Mouse (Mus musculus) midbrain, embryonic 13.5 days (tissue): Measurements from ENCODE around the gene Tlk1. TPM values are rescaled to one million over a fixed set of nuclear protein-coding genes. Genes with fewer than 3 reads are reported as not detected.

Source experiments
- ATAC-seq: fragments of 200-750 bp; cut with Nextera tagmentation; 2 replicates; pipeline ENCODE4 v1.8.0; 2017; ENCODE audit warnings: mild to moderate bottlenecking, moderate TSS enrichment, moderate library complexity
- H3K27ac ChIP-seq: fragments of 300-500 bp; sonication (generic); 2 replicates; pipeline ENCODE4 v1.5.1; 2015; ENCODE audit warnings: inconsistent platforms, mild to moderate bottlenecking, moderate library complexity
- H3K27me3 ChIP-seq: fragments of 300-500 bp; sonication (generic); 2 replicates; pipeline ENCODE4 v1.6.1; 2015; ENCODE audit warnings: mild to moderate bottlenecking, inconsistent platforms
- H3K36me3 ChIP-seq: fragments of 300-500 bp; sonication (generic); 2 replicates; pipeline ENCODE4 v1.6.1; 2015; ENCODE audit warnings: mild to moderate bottlenecking, inconsistent platforms
- H3K4me1 ChIP-seq: fragments of 300-500 bp; sonication (generic); replicated peaks from 2 replicates; pipeline ENCODE4 v1.6.1; 2015; ENCODE audit warnings: inconsistent platforms
- H3K4me2 ChIP-seq: fragments of 300-500 bp; sonication (generic); replicated peaks from 2 replicates; pipeline ENCODE4 v1.6.1; 2015; ENCODE audit warnings: moderate library complexity, mild to moderate bottlenecking, inconsistent platforms
- H3K4me3 ChIP-seq: fragments of 300-500 bp; sonication (generic); replicated peaks from 2 replicates; pipeline ENCODE4 v1.5.1; 2015; ENCODE audit warnings: mild to moderate bottlenecking, inconsistent platforms
- H3K9ac ChIP-seq: fragments of 300-500 bp; sonication (generic); replicated peaks from 2 replicates; pipeline ENCODE4 v1.6.1; 2015; ENCODE audit warnings: mild to moderate bottlenecking, inconsistent platforms
- H3K9me3 ChIP-seq: fragments of 300-500 bp; sonication (generic); 2 replicates; pipeline ENCODE4 v1.6.1; 2016; ENCODE audit warnings: mild to moderate bottlenecking, inconsistent platforms
- WGBS: fragments of 180-500 bp; shearing (Covaris S2); methylation state at CpG from one replicate; pipeline ENCODE4 v1.1.7; 2015; 5-methylcytosine and 5-hydroxymethylcytosine counted together
- polyA plus RNA-seq: library from polyadenylated mRNA; unstranded; fragments of >200 nt; fragmentation: Nextera tagmentation; extraction: Ambion mirVana; gene quantifications from 2 replicates; pipeline ENCODE4 v1.2.1, GENCODE M21; 2015

The Tlk1 gene
- polyA plus RNA-seq, 1 experiment from 2014 or later, result 25.5 TPM

DNA sequence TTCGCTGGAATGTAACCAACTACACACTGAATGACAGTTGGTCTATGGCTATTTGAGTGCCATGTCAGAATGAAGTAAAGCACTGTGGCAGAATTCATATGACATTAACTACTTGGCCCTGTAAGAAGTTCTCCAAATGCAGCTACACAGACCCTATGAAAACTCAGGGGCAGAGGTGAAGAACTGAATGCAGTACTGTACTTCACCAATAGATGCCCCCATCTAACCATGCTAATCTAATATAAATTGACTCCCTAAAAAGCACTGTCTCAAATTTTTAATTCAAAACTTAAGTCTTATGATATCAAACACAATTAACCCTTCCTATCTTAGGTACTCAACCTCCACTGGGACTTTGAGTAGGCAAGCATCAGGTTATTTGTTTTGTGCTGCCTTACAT lies 45.9 kb downstream of the Tlk1 start:
- no peaks in the 10 kb centered on the region for H3K9me3 ChIP-seq
- no peak for ATAC-seq

GRCm38 (mm10) chr2:70776744-70777143 lies 48.8 kb downstream of the Tlk1 start:
- ATAC-seq, result no peak
- Histone ChIP-seq H3K4me1 (peaks cover 9% of the 10 kb centered on the region; the same call in 1 of the 2 replicates), H3K27me3 (no peaks in the 10 kb centered on the region), H3K4me2 (no peak overlapping the region), H3K36me3 (no peaks in the 10 kb centered on the region), H3K27ac (no peak overlapping the region), H3K9me3 (no peaks in the 10 kb centered on the region), H3K9ac (no peak overlapping the region), H3K4me3 (no peak overlapping the region)
- 72% methylated on average over 2 of the region's 2 CpGs for WGBS

More for the DNA sequence above, 45.9 kb downstream of the Tlk1 start:
- Histone ChIP-seq H3K4me1 (peaks cover 9% of the 10 kb centered on the region; the same call in 1 of the 2 replicates), H3K27me3 (no peaks in the 10 kb centered on the region), H3K9ac (no peak overlapping the region), H3K36me3 (no peaks in the 10 kb centered on the region), H3K4me2 (no peak overlapping the region), H3K27ac (no peak overlapping the region), H3K4me3 (no peak overlapping the region)
- WGBS, result 98% methylated on average over 1 of the region's 1 CpGs

DNA sequence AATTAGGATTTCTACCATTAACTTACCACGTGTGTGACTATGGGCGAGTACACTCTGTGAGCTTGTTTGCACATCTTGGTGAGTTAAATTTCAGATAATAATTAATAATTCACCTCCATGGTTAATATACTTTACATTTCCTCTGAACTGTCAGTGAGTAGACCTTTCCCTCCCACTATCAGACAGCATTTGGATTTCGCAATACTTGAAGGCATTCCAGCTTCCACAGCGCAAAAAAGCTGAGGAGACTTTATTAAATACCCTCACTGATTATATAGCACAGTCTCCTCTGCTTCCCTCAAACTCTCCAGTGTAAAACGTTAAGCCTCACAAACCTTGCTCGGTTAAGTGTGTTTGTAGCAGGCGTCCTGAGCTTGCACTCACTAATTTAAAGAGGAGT lies 60.8 kb downstream of the Tlk1 start:
- Histone ChIP-seq H3K27ac (no peak overlapping the region), H3K9me3 (no peaks in the 10 kb centered on the region), H3K36me3 (peaks cover 2% of the 10 kb centered on the region; the same call in 1 of the 2 replicates), H3K9ac (no peak overlapping the region), H3K4me1 (no peaks in the 10 kb centered on the region), H3K27me3 (no peaks in the 10 kb centered on the region), H3K4me2 (no peak overlapping the region), H3K4me3 (no peak overlapping the region)
- no peak for ATAC-seq
- WGBS, result 88% methylated on average over 7 of the region's 7 CpGs

DNA sequence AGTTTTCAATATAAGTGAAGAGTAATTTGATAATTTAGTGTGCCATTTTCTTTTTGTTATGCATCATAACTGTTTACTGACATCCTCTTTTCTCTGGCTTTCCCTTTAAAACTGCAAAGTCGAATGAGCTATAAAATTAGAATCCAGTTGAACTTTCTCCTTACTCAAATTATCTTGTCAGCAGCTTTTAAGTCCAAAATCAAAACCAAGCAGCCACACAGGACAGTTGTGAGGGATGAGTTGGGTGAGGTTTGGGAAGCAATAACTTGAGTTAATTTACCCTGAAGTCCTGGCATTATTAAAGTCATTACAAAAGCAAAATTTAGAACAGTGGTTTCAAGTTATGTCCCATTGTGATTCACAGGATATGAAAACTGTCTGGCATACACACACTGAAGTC lies 62.8 kb downstream of the Tlk1 start:
- no peak for ATAC-seq
- no peak overlapping the region for H3K27ac ChIP-seq
- WGBS, result 91% methylated on average over 1 of the region's 1 CpGs
- H3K4me3 ChIP-seq, result no peak overlapping the region
- no peaks in the 10 kb centered on the region for H3K36me3 ChIP-seq
- H3K9ac ChIP-seq, result no peak overlapping the region
- no peaks in the 10 kb centered on the region for H3K4me1 ChIP-seq
- no peaks in the 10 kb centered on the region for H3K9me3 ChIP-seq
- H3K27me3 ChIP-seq, result no peaks in the 10 kb centered on the region
- H3K4me2 ChIP-seq, result no peak overlapping the region

GRCm38 (mm10) chr2:70752149-70752548 lies 73.4 kb downstream of the Tlk1 start:
- no peak overlapping the region for H3K9ac ChIP-seq
- ATAC-seq, result no peak
- H3K27ac ChIP-seq, result no peak overlapping the region
- 92% methylated on average over 5 of the region's 5 CpGs for WGBS
- H3K4me1 ChIP-seq, result no peaks in the 10 kb centered on the region
- H3K27me3 ChIP-seq, result no peaks in the 10 kb centered on the region
- H3K4me3 ChIP-seq, result no peak overlapping the region
- no peaks in the 10 kb centered on the region for H3K9me3 ChIP-seq
- peaks cover 8% of the 10 kb centered on the region for H3K36me3 ChIP-seq
- H3K4me2 ChIP-seq, result no peak overlapping the region

DNA sequence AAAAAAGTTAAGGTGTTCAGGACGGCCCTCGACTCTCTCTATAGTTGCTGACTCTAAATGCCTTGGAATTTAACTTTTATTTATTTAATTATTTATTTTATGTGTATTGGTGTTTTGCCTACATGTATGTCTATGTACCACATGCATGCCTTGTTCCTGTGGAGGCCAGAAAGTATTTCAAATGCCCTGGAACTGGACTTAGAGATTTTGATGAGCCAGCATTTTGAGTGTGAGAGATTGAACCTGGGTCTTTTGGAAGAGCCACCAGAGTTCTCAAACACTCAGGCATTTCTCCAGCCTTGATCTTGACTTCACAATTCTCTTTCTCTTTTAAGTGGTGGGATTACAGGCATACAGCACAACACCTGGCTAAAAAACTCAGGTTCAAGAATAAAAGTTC lies 73.9 kb downstream of the Tlk1 start:
- ATAC-seq, result no peak
- Histone ChIP-seq H3K27ac (no peak overlapping the region), H3K36me3 (peaks cover 8% of the 10 kb centered on the region), H3K9me3 (no peaks in the 10 kb centered on the region), H3K4me2 (no peak overlapping the region), H3K4me1 (no peaks in the 10 kb centered on the region), H3K27me3 (no peaks in the 10 kb centered on the region), H3K4me3 (no peak overlapping the region), H3K9ac (no peak overlapping the region)
- 95% methylated on average over 2 of the region's 2 CpGs for WGBS

DNA sequence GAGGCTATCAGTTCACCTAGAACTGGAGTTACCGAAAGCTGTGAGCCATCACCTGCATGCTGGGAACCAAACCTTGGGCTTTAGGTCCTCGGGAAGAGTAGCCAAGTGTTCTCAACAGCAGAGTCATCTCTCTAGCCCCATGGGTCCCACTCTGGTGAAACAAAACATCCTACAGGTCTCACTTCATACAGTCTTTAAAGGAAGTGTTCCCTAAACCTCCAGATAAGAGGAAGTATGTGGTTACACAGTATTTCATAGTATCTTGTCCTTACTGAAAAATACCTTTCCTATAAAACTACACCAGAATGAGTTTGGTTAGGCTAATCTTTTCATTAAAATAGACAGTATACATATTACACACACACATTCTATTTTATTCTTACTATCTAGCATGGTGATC lies 82.9 kb downstream of the Tlk1 start:
- H3K9me3 ChIP-seq, result no peaks in the 10 kb centered on the region
- no peaks in the 10 kb centered on the region for H3K27me3 ChIP-seq
- no peak for ATAC-seq
- WGBS, result 89% methylated on average over 2 of the region's 2 CpGs
- H3K4me2 ChIP-seq, result no peak overlapping the region
- peaks cover 46% of the 10 kb centered on the region for H3K36me3 ChIP-seq
- no peak overlapping the region for H3K9ac ChIP-seq
- H3K4me1 ChIP-seq, result no peaks in the 10 kb centered on the region
- no peak overlapping the region for H3K4me3 ChIP-seq
- no peak overlapping the region for H3K27ac ChIP-seq

DNA sequence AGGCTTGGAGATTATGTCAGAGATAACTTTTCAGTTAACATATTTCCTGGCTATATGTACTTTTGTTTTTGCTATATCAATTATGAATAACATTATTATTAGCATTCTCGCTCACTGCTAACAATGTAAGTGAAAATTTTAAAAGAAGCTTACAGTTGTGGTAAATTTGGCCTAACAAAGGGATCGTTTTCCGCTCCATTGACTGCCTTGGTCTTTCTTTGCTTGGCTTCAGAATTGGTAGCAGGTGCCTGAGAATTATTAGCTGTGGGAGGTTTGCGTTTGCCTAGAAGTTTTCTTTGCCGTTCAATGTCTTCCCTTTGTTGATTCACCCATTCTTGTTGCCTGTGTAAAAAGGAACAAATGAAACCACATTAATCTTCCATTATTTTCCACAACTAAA lies 83.6 kb downstream of the Tlk1 start:
- no peak for ATAC-seq
- Histone ChIP-seq H3K36me3 (peaks cover 51% of the 10 kb centered on the region), H3K9me3 (no peaks in the 10 kb centered on the region), H3K9ac (no peak overlapping the region), H3K4me3 (no peak overlapping the region), H3K27ac (no peak overlapping the region), H3K27me3 (no peaks in the 10 kb centered on the region), H3K4me1 (no peaks in the 10 kb centered on the region), H3K4me2 (no peak overlapping the region)
- WGBS, result 63% methylated on average over 5 of the region's 5 CpGs

DNA sequence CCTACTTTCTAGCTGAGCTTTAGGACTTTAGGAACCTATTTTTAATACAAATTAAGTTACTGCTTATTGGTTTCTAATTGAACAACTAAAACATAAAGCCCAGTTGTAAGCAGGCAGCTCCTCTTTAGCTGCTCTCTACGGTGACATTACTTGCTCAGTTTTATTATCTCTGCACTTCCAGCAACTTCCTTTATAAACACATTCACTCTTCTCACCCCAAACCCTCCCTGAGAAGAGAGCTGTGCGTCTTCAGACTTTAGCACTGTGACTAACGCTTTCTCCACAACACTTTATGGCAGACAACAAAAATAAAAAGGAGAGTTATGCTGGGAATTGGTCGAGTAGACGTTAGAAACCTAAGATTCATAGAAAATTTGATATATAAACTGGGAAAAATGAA lies 89.5 kb downstream of the Tlk1 start:
- 92% methylated on average over 5 of the region's 5 CpGs for WGBS
- no peaks in the 10 kb centered on the region for H3K4me1 ChIP-seq
- no peak overlapping the region for H3K9ac ChIP-seq
- ATAC-seq, result no peak
- H3K27me3 ChIP-seq, result no peaks in the 10 kb centered on the region
- no peak overlapping the region for H3K4me2 ChIP-seq
- no peak overlapping the region for H3K27ac ChIP-seq
- H3K4me3 ChIP-seq, result no peak overlapping the region
- no peaks in the 10 kb centered on the region for H3K9me3 ChIP-seq
- H3K36me3 ChIP-seq, result peaks cover 40% of the 10 kb centered on the region

DNA sequence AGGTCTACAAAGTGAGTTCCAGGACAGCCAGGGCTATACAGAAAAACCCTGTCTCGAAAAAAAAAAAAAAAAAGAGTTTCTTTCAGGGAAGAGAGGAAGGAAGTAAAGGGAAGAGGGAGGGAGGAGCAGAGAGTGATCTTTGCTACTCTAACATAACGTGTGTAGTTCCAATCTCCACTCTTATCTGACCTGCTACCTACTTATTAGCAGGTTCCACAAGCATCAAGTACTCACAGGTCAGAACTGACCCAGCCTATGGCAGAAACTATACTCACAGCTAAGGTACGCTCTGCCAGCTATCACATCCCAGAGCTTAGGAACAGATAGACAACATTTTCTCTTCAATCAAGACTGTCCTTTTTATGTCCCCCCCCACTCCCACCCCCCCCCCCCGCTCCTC lies 90.0 kb downstream of the Tlk1 start:
- Histone ChIP-seq H3K4me3 (no peak overlapping the region), H3K4me1 (no peaks in the 10 kb centered on the region), H3K27ac (no peak overlapping the region), H3K27me3 (no peaks in the 10 kb centered on the region), H3K9me3 (no peaks in the 10 kb centered on the region), H3K9ac (no peak overlapping the region), H3K36me3 (peaks cover 40% of the 10 kb centered on the region), H3K4me2 (no peak overlapping the region)
- WGBS, result 84% methylated on average over 4 of the region's 4 CpGs
- no peak for ATAC-seq

- Histone ChIP-seq H3K36me3 (peaks cover 27% of the 10 kb centered on the region), H3K4me2 (no peak overlapping the region), H3K27ac (no peak overlapping the region)
Observed at GRCm38 (mm10) chr2:70727089-70727488, 98.4 kb downstream of the Tlk1 start.

DNA sequence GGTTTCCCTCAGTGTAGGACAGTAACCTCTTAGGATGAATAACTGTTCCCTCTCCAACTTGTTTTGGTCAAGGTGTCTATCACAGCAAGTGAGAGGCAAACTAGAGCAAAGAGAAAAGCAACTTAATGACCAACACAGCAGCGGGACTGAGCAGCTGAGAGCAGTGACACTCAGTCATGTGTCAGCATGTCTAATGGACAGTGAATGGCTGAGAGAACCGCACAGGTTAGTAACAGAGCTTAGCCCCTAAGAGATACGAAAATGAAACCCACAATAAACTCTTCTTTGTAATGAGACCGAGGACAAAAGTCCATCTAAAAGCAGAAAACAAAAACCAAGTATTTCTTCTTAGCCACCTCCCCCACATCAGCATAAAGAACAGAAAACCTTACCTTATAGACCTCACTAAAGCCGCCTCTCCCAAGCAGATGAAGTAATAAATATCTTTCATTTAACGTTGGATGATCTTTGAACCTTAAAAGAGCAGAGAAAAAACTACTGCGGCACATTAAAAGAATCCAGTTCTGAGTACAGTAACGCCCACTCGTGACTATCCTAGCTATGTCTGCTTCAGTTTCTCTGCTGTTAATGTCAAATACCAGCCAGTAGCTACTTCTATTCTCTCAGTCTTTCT lies 101.8 kb downstream of the Tlk1 start:
- ATAC-seq, result no peak
- Histone ChIP-seq H3K9ac (no peak overlapping the region), H3K4me2 (no peak overlapping the region), H3K36me3 (peaks cover 44% of the 10 kb centered on the region), H3K27ac (no peak overlapping the region), H3K27me3 (no peaks in the 10 kb centered on the region), H3K4me3 (no peak overlapping the region), H3K9me3 (no peaks in the 10 kb centered on the region), H3K4me1 (no peaks in the 10 kb centered on the region)
- WGBS, result 90% methylated on average over 9 of the region's 9 CpGs

More at GRCm38 (mm10) chr2:70727089-70727488, 98.4 kb downstream of the Tlk1 start:
- ATAC-seq, result no peak
- no peaks in the 10 kb centered on the region for H3K4me1 ChIP-seq
- no peaks in the 10 kb centered on the region for H3K27me3 ChIP-seq
- no peak overlapping the region for H3K9ac ChIP-seq
- H3K4me3 ChIP-seq, result no peak overlapping the region
- H3K9me3 ChIP-seq, result no peaks in the 10 kb centered on the region
- WGBS, result 88% methylated on average over 2 of the region's 2 CpGs

- no peaks in the 10 kb centered on the region for H3K9me3 ChIP-seq
- H3K4me3 ChIP-seq, result no peak overlapping the region
- H3K27me3 ChIP-seq, result no peaks in the 10 kb centered on the region
- ATAC-seq, result no peak
- no peak overlapping the region for H3K9ac ChIP-seq
- no peaks in the 10 kb centered on the region for H3K4me1 ChIP-seq
- H3K27ac ChIP-seq, result no peak overlapping the region
- no peak overlapping the region for H3K4me2 ChIP-seq
- WGBS, result 95% methylated on average over 4 of the region's 4 CpGs
- H3K36me3 ChIP-seq, result peaks cover 49% of the 10 kb centered on the region
Observed at GRCm38 (mm10) chr2:70710878-70711277, 114.7 kb downstream of the Tlk1 start.
